Mouse (Mus musculus) erythroblast, embryonic 14.5 days (primary cell): ENCODE measurements around the gene Tmcc1.

Experiments
- GATA1 ChIP-seq: IDR thresholded peaks from 2 replicates; pipeline ENCODE4 v1.6.1; 2012; ENCODE audit warnings: low read length, inconsistent platforms, mixed read lengths
- TAL1 ChIP-seq: IDR thresholded peaks from 3 replicates; pipeline ENCODE4 v1.6.1; 2012; ENCODE audit warnings: low read length, inconsistent platforms, mixed read lengths

DNA sequence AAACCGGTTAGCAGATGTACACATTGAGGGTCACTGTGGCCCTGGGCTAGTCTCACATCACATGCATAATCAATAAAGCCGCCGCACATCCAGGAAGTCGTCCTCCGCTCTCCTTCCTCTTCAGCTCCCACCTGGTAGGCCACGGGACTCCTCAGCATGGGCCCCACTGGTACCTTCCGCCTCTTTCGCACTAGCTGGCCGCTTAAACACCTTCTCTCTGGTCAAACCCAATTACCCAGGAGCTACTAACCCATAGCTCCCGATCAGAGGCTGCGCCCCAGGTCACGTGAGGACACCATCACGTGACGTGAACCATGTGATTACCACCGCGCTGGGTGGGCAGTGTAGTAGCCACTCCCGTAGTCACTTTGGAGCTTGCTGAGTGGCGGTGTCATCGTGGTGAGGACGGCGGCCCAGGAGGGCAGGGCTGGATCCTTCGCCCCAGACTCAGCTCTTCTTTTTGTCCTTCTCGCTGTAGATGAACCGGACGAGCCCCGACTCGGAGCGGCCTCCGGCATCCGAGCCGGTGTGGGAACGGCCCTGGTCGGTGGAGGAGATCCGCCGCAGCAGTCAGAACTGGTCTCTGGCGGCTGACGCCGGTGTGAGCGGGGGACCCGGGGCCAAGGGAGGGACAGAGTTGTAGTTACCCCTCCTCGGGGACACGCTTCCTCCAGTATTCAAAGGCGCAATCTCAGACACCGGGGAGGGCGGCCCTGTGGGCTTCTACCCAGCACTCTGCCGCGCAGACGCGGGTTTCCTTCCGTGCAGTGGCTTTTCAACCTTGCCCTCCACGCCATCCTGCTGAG lies 14.6 kb upstream of the Tmcc1 start, which contains the start of gene Washc2:
- TF ChIP-seq TAL1, result no peak
- no peak for TF ChIP-seq GATA1
